9 mouse cellular contexts compared by ENCODE assay signal in the genomic region with DNA sequence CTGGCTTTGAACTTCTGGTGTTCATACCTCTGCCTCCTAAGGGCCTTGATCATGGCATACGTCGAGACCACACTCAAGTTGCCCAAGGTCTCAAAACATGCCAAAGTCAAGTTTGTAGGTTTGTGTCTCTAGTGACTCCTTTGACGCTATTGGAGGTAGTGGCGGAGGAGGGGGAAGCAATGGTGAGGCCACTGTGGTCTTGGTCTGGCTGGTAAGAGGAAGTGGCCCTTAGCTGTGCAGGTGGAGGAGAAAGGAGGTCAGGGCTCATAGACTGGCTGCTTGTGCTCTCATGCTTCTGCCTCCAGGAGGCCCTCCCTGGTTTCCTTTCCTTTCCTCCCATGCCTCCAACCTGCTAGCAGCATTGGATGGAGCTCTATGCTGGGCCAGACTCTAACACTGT. TPM values are rescaled to one million over a fixed set of nuclear protein-coding genes. Genes with fewer than 3 reads are reported as not detected.
DNase-seq lines count a peak whose midpoint lies in the region; ATAC-seq and TF ChIP-seq lines count a peak whose summit lies in the region.
"Had no signal": no experiment of that assay in that cellular context is flagged by ENCODE, and none has a peak within 500 bp of the region (broad histone marks: within the 10 kb centered on the region; RNA-seq: fewer than 3 reads in every experiment).

No protein-coding gene starts in this region.

- ATAC-seq in heart, embryonic 14.5 days (ENCODE audit: insufficient number of reproducible peaks, insufficient read depth, low FRiP score, low read depth): no peak
- ATAC-seq in liver, embryonic 12.5 days: no peak
- ATAC-seq: forebrain, embryonic 13.5 days had no signal

- peaks cover 19 to 30% of the 10 kb centered on the region in 2 experiments for H3K4me1 ChIP-seq in heart, embryonic 14.5 days (ENCODE audit: control insufficient read depth in 2 of 2, insufficient read depth in 2 of 2, low read length in 2 of 2)
- H3K4me1 ChIP-seq in liver, embryonic 12.5 days: peaks cover 61% of the 10 kb centered on the region

- no peaks in the 10 kb centered on the region for H3K9me3 ChIP-seq in heart, embryonic 14.5 days (ENCODE audit: control insufficient read depth, low read length)
- H3K9me3 ChIP-seq in liver, embryonic 12.5 days (replicated peaks): no peaks in the 10 kb centered on the region
- H3K9me3 ChIP-seq: forebrain, embryonic 13.5 days had no signal

- TF ChIP-seq CTCF in layer of hippocampus, adult 2 months (conservative IDR thresholded peaks at IDR 0.05): no peak

- H3K27ac ChIP-seq in heart, embryonic 14.5 days (replicated peaks in 1 of 2; ENCODE audit: control insufficient read depth in 1 of 2, insufficient read depth in 1 of 2, low read depth in 2 of 2, low read length in 2 of 2): peak overlapping the region; percentile 18 to 77; a peak in 3 of 4 replicates
- no peak overlapping the region for H3K27ac ChIP-seq in liver, embryonic 12.5 days
- H3K27ac ChIP-seq in layer of hippocampus, adult 2 months: no peak overlapping the region; the same call in 1 of the 2 replicates
- H3K27ac ChIP-seq: forebrain, embryonic 13.5 days had no signal

- intact Hi-C loops in heart, postnatal 10 days (cut with DNase I): no loop called here

- 91% methylated on average over 4 of the region's 4 CpGs for whole genome bisulfite sequencing in heart, embryonic 14.5 days
- 75% methylated on average over 4 of the region's 4 CpGs for WGBS in liver, embryonic 12.5 days (ENCODE audit: insufficient replicate concordance)

- no peaks in the 10 kb centered on the region for H3K36me3 ChIP-seq in heart, embryonic 14.5 days (ENCODE audit: control insufficient read depth, insufficient read depth, low read length)
- no peaks in the 10 kb centered on the region for H3K36me3 ChIP-seq in liver, embryonic 12.5 days

- H3K4me3 ChIP-seq in heart, embryonic 14.5 days (ENCODE audit: control insufficient read depth in 1 of 2, insufficient read depth in 1 of 2, low read depth in 1 of 2, low read length in 2 of 2): no peak overlapping the region
- no peak overlapping the region for H3K4me3 ChIP-seq in liver, embryonic 12.5 days
- no peak overlapping the region for H3K4me3 ChIP-seq in layer of hippocampus, adult 2 months
- H3K4me3 ChIP-seq: forebrain, embryonic 13.5 days had no signal

- peak overlapping the region; percentile 30; the same call in 1 of the 2 replicates for H3K9ac ChIP-seq in heart, embryonic 14.5 days (ENCODE audit: low read length)
- no peak overlapping the region for H3K9ac ChIP-seq in liver, embryonic 12.5 days

- no peak for DNase-seq in heart, postnatal 10 days
- peak; percentile 52 to 53 for DNase-seq in spleen, postnatal 36 days (ENCODE audit: low spot score in 2 of 2)
- DNase-seq in spleen, postnatal 14 days (ENCODE audit: low spot score in 2 of 2): no peak
- DNase-seq in right cerebral cortex, adult 18-20 months: no peak
- no peak for DNase-seq in layer of hippocampus, adult 2 months (ENCODE audit: low spot score in 2 of 2)
- DNase-seq in cerebellum, adult 11-12 months: no peak

- H3K27me3 ChIP-seq in heart, embryonic 14.5 days (ENCODE audit: control insufficient read depth, insufficient read depth, low read length): no peaks in the 10 kb centered on the region
- peaks cover 22% of the 10 kb centered on the region for H3K27me3 ChIP-seq in liver, embryonic 12.5 days (replicated peaks)

- H3K4me2 ChIP-seq in heart, embryonic 14.5 days (ENCODE audit: low read length): peak overlapping the region; percentile 46
- peak overlapping the region; percentile 1; the same call in 1 of the 2 replicates for H3K4me2 ChIP-seq in liver, embryonic 12.5 days
- H3K4me2 ChIP-seq: forebrain, embryonic 13.5 days had no signal

RNA-seq across cellular contexts. Expression of gene Maff, which starts 4.4 kb away (rescaled TPM):
- 2.2 and 3.5 TPM in 2 replicates for polyA plus RNA-seq in heart, embryonic 14.5 days (2014; fragmentation: Nextera tagmentation; extraction: Ambion mirVana)
- 1 to 10 TPM; 4.8 to 6.0 TPM for total RNA-seq in heart, postnatal 10 days (2021)
- polyA plus RNA-seq in liver, embryonic 12.5 days (2016; fragmentation: Nextera tagmentation; extraction: Ambion mirVana): 1.1 and 2.8 TPM in 2 replicates
- total RNA-seq in layer of hippocampus, adult 2 months (2021): 1 to 10 TPM in 1 of 2 experiments, under 1 TPM in 1; 0.87 to 1.8 TPM

RNA-seq across cellular contexts. Expression of gene Pla2g6, which starts 22.7 kb away (rescaled TPM):
- polyA plus RNA-seq in heart, embryonic 14.5 days (2014; fragmentation: Nextera tagmentation; extraction: Ambion mirVana): 10.9 and 11.7 TPM in 2 replicates
- 10 to 100 TPM in 1 of 2 experiments, 1 to 10 TPM in 1; 9.1 to 11.1 TPM for total RNA-seq in heart, postnatal 10 days (2021)
- polyA plus RNA-seq in liver, embryonic 12.5 days (2016; fragmentation: Nextera tagmentation; extraction: Ambion mirVana): 16.8 and 17.3 TPM in 2 replicates
- total RNA-seq in layer of hippocampus, adult 2 months (2021): 10 to 100 TPM; 23.8 to 23.9 TPM

RNA-seq across cellular contexts. Expression of gene Tmem184b, which starts 52.5 kb away (rescaled TPM):
- polyA plus RNA-seq in heart, embryonic 14.5 days (2014; fragmentation: Nextera tagmentation; extraction: Ambion mirVana): 56.1 and 60.6 TPM in 2 replicates
- total RNA-seq in heart, postnatal 10 days (2021): 10 to 100 TPM; 59.2 to 67.8 TPM
- polyA plus RNA-seq in liver, embryonic 12.5 days (2016; fragmentation: Nextera tagmentation; extraction: Ambion mirVana): 16.4 and 19.0 TPM in 2 replicates
- total RNA-seq in layer of hippocampus, adult 2 months (2021): 10 to 100 TPM; 53.6 to 56.0 TPM

Comparison
In these comparisons a context has a peak if more than half of its experiments do, and no peak if none do; other contexts are left out.
1. DNase-seq: peak in spleen, postnatal 36 days (2 of 2); none in heart, postnatal 10 days (0 of 2), spleen, postnatal 14 days (0 of 2), right cerebral cortex, adult 18-20 months (single experiment), layer of hippocampus, adult 2 months (0 of 2) and cerebellum, adult 11-12 months (single experiment).
2. H3K27ac ChIP-seq: peak in heart, embryonic 14.5 days (2 of 2); none in liver, embryonic 12.5 days (single experiment) and layer of hippocampus, adult 2 months (single experiment).